Mouse (Mus musculus): Measurements from ENCODE around the gene Tead4. TPM values are rescaled to one million over a fixed set of nuclear protein-coding genes. Genes with fewer than 3 reads are reported as not detected.

Tead4 gene
- 5.5 and 5.9 TPM in 2 replicates for polyA plus RNA-seq (2015; fragmentation: Nextera tagmentation; extraction: Ambion mirVana)

DNA sequence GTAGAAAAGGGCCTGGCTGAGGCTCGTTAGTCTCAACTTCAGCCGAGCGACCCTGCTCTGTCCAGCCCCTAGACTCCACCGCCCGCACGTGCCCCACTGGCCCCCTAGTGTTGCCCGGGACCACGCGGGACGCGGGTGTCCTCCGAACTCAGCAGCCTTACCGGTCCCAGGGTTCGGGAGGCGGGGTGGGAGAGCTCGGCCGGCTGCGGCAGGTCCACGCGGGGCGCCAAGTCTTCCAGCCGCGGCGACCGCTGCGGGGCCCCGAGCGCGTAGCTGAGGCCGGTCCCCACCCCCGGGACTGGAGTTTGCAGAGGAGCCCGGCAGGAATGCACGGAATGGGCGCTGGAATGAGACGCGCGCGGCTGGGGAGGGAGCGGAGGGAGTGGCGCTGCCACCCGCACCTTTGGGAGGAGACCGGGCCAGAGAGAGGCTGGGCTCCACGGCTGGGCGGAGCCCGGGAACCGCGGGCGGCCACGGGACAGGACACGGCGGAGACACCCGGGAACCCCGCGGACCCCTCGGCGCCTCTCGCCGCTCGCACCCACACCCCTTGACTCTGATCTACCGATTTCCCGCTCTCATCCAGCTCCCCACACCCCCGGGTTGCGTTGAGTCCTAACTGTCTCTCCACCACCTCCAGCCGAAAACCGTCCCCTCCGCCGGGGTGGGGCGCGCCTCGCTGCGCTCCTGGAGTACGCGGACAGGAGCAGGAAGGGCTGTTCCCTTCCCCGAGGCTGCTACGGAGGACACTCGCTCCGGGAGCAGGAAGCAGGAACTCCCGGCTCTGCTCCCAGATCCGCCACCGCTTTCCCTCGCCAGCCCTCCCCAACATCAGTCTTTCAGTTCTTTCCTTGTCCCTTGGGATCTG lies at the start of gene Tead4:
Gene Tead4 (minus strand): TSS at position 690 of the 868 bp plus-strand sequence.
- H3K9ac ChIP-seq (ENCODE audit: low read length): peak within 1 kb of the TSS; percentile 84
- H3K36me3 ChIP-seq (ENCODE audit: control insufficient read depth, insufficient read depth, low read length): no peaks in the 10 kb centered on the region
- under 1% methylated on average over 69 of the region's 81 CpGs for WGBS
- H3K4me3 ChIP-seq (ENCODE audit: low read length): peak within 1 kb of the TSS; percentile 76
- peak within 1 kb of the TSS; percentile 92 for H3K27ac ChIP-seq (ENCODE audit: low read length)
- peaks cover 15% of the 10 kb centered on the region for H3K27me3 ChIP-seq (ENCODE audit: control insufficient read depth, insufficient read depth, low read depth, low read length)
- no peaks in the 10 kb centered on the region for H3K9me3 ChIP-seq (ENCODE audit: control insufficient read depth, low read length)
- ATAC-seq (ENCODE audit: low read depth): peak; percentile 91
- peak within 1 kb of the TSS; percentile 97 for H3K4me2 ChIP-seq (ENCODE audit: low read depth, low read length)
- peaks cover 48% of the 10 kb centered on the region for H3K4me1 ChIP-seq (replicated peaks; ENCODE audit: control insufficient read depth, insufficient read depth, low read length)

DNA sequence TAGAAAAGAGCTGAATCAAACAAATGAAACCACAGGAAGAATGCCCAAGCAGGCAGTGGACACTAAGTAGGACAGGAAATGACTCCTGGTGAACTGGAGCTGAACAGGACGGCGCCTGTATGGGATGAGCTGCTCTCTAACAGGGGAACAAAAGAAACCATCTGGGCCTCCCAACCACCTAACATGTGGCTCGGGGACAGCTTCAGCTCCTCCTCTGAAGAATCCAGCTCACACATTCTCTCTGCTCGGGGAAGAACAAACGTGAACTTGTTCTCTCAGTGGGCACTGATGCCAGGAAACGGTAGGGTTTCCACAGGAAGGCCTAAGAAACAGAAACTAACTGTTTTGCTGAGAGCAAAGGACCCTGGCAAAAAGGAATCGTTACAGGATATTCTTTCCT lies 49.1 kb upstream of the Tead4 start:
- no peak; the same call in 1 of the 2 replicates for ATAC-seq (ENCODE audit: low read depth)
- Histone ChIP-seq H3K27me3 (ENCODE audit: control insufficient read depth, insufficient read depth, low read depth, low read length) (no peaks in the 10 kb centered on the region), H3K9ac (ENCODE audit: low read length) (no peak overlapping the region), H3K36me3 (ENCODE audit: control insufficient read depth, insufficient read depth, low read length) (0 out of 2 replicates have a peak, but pooled peaks cover 3% of the 10 kb centered on the region), H3K4me2 (ENCODE audit: low read depth, low read length) (no peak overlapping the region), H3K9me3 (ENCODE audit: control insufficient read depth, low read length) (no peaks in the 10 kb centered on the region), H3K4me1 (replicated peaks; ENCODE audit: control insufficient read depth, insufficient read depth, low read length) (peaks cover 4% of the 10 kb centered on the region), H3K27ac (ENCODE audit: low read length) (peak overlapping the region; percentile 49; the same call in 1 of the 2 replicates), H3K4me3 (ENCODE audit: low read length) (no peak overlapping the region)
- WGBS: 49% methylated on average over 7 of the region's 7 CpGs

DNA sequence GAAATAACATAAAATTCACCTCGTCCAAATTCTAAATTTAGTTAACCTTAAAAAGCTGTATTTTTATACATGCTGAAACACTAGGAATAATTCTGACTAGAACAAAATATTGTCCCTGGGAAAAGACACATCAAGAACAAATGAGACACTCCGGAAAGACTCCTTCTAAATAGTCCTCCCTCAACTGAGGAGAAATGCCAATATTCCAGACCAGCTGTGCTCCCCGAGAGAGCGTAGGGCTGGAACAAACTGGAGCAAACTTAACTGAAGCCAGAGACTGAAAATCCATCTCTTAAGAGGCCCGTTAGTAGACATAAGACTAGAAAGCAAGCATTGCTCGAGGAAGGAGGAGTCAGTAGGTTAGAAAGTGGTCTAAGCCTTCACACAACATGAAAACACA lies 46.2 kb upstream of the Tead4 start:
- H3K9me3 ChIP-seq (ENCODE audit: control insufficient read depth, low read length): no peaks in the 10 kb centered on the region
- H3K36me3 ChIP-seq (ENCODE audit: control insufficient read depth, insufficient read depth, low read length): peaks cover 9% of the 10 kb centered on the region; the same call in 1 of the 2 replicates
- no peak overlapping the region for H3K4me3 ChIP-seq (ENCODE audit: low read length)
- H3K27me3 ChIP-seq (ENCODE audit: control insufficient read depth, insufficient read depth, low read depth, low read length): no peaks in the 10 kb centered on the region
- H3K27ac ChIP-seq (ENCODE audit: low read length): no peak overlapping the region
- no peak overlapping the region for H3K9ac ChIP-seq (ENCODE audit: low read length)
- H3K4me1 ChIP-seq (replicated peaks; ENCODE audit: control insufficient read depth, insufficient read depth, low read length): peaks cover 2% of the 10 kb centered on the region; the same call in 1 of the 2 replicates
- ATAC-seq (ENCODE audit: low read depth): no peak
- 79% methylated on average over 6 of the region's 6 CpGs for WGBS
- no peak overlapping the region for H3K4me2 ChIP-seq (ENCODE audit: low read depth, low read length)

DNA sequence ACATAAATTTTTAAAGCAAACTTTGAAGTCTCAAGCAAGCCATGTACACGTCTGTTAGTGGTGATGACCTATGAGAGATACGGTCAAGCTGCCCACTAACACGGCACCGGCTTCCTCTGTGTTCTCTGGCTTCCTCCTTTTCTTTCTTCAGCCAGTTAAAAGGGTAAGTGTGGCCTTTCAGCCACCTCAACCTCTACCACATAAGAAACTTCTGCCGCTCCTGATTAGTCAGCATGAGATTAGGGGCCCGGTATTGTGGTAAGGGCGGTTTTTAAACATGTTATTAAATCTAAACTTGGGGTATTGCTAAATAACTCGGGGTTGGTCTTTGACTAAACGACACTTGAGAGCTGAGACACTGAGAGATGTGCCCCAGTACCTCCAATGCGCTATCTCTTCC lies 45.0 kb upstream of the Tead4 start:
- 80% methylated on average over 10 of the region's 10 CpGs for WGBS
- no peaks in the 10 kb centered on the region for H3K9me3 ChIP-seq (ENCODE audit: control insufficient read depth, low read length)
- H3K27me3 ChIP-seq (ENCODE audit: control insufficient read depth, insufficient read depth, low read depth, low read length): no peaks in the 10 kb centered on the region
- no peak for ATAC-seq (ENCODE audit: low read depth)
- no peak overlapping the region for H3K4me2 ChIP-seq (ENCODE audit: low read depth, low read length)
- H3K4me1 ChIP-seq (replicated peaks; ENCODE audit: control insufficient read depth, insufficient read depth, low read length): peaks cover 2% of the 10 kb centered on the region; the same call in 1 of the 2 replicates
- H3K4me3 ChIP-seq (ENCODE audit: low read length): no peak overlapping the region
- no peak overlapping the region for H3K9ac ChIP-seq (ENCODE audit: low read length)
- peaks cover 6% of the 10 kb centered on the region; the same call in 1 of the 2 replicates for H3K36me3 ChIP-seq (ENCODE audit: control insufficient read depth, insufficient read depth, low read length)
- no peak overlapping the region for H3K27ac ChIP-seq (ENCODE audit: low read length)

DNA sequence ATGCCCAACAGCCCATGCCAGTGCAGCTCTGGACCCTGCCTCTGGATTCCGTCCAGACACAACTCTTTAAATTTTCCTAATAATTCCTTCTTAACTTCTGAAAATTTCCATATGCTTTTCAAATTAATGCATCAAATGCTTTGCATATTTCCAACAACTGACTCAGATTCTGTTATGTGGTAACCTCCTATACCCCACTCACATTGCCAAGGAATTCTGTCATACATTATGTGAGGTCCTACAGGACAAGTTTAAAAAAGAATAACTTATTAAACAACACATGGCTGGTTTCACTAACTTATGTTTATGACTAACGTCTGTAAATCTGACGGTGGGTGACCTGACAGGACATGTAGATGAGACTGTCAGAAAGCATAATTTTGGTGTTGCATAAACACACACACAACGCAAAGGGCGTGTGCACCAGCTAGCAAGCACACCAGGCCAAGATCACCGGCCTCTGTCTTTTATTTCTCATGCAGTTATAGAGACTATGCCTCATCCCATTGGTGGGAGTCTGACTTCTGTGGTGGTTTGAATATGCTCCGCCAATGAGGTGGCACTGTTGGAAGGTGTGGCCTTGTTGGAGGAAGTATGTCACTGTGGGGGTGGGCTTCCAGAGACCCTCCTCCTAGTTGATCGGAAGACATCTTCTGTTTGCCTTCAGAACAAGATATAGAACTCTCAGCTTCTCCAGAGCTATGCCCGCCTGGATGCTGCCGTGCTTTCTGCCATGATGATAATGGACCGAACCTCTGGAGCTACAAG lies 41.5 kb upstream of the Tead4 start:
- Histone ChIP-seq H3K9me3 (ENCODE audit: control insufficient read depth, low read length) (no peaks in the 10 kb centered on the region), H3K4me2 (ENCODE audit: low read depth, low read length) (no peak overlapping the region), H3K27ac (ENCODE audit: low read length) (peak overlapping the region; percentile 22; the same call in 1 of the 2 replicates), H3K27me3 (ENCODE audit: control insufficient read depth, insufficient read depth, low read depth, low read length) (no peaks in the 10 kb centered on the region), H3K4me3 (ENCODE audit: low read length) (no peak overlapping the region), H3K9ac (ENCODE audit: low read length) (no peak overlapping the region), H3K4me1 (replicated peaks; ENCODE audit: control insufficient read depth, insufficient read depth, low read length) (peaks cover 12% of the 10 kb centered on the region), H3K36me3 (ENCODE audit: control insufficient read depth, insufficient read depth, low read length) (peaks cover 6% of the 10 kb centered on the region; the same call in 1 of the 2 replicates)
- ATAC-seq (ENCODE audit: low read depth): peak; percentile 66
- WGBS: 81% methylated on average over 11 of the region's 11 CpGs

DNA sequence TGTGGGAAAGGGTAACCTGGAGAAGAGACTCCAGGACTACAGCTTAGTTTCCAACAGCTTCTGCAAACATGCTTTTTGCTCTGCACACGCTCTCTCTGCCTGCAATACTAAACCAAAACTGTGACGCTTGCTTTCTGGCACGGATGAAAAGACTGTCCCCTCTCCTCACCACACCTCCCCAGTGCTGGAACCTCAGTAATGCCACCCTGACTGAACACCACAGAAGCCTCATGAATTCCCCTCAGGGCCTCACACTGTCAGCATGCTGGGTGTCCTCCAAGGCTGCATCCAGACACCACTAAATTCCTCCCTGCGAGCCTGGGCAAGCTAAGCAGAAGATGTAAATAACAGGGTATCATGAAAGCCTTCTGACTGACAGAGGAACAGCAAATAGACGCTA lies 38.3 kb upstream of the Tead4 start:
- no peak overlapping the region for H3K27ac ChIP-seq (ENCODE audit: low read length)
- H3K9ac ChIP-seq (ENCODE audit: low read length): no peak overlapping the region
- H3K36me3 ChIP-seq (ENCODE audit: control insufficient read depth, insufficient read depth, low read length): peaks cover 6% of the 10 kb centered on the region; the same call in 1 of the 2 replicates
- peaks cover 14% of the 10 kb centered on the region for H3K4me1 ChIP-seq (replicated peaks; ENCODE audit: control insufficient read depth, insufficient read depth, low read length)
- 23% methylated on average over 5 of the region's 5 CpGs for WGBS
- no peaks in the 10 kb centered on the region for H3K27me3 ChIP-seq (ENCODE audit: control insufficient read depth, insufficient read depth, low read depth, low read length)
- peak; percentile 34; the same call in 1 of the 2 replicates for ATAC-seq (ENCODE audit: low read depth)
- H3K9me3 ChIP-seq (ENCODE audit: control insufficient read depth, low read length): no peaks in the 10 kb centered on the region
- H3K4me3 ChIP-seq (ENCODE audit: low read length): no peak overlapping the region
- H3K4me2 ChIP-seq (ENCODE audit: low read depth, low read length): no peak overlapping the region

DNA sequence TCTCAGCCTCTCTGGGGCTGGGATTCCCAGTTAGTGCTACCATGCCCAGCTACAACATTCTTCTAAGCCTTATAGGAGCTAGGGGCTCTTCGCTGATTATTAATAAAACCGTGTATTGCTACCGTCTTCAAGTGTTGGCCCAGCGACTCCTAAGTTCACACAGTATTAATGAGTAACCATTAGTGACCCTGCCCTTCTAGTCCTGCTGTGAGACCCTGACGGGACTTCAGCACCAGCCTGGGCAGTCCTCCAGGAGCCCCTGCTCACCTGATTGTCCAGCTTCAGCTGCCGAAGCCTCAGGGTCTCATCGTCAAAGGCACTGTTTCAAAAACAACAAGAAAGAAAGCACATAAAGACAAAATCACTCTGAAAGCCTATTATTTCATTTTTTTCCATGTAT lies 36.8 kb upstream of the Tead4 start:
- Histone ChIP-seq H3K4me2 (ENCODE audit: low read depth, low read length) (no peak overlapping the region), H3K4me1 (replicated peaks; ENCODE audit: control insufficient read depth, insufficient read depth, low read length) (peaks cover 12% of the 10 kb centered on the region), H3K9me3 (ENCODE audit: control insufficient read depth, low read length) (no peaks in the 10 kb centered on the region), H3K9ac (ENCODE audit: low read length) (no peak overlapping the region), H3K36me3 (ENCODE audit: control insufficient read depth, insufficient read depth, low read length) (peaks cover 5% of the 10 kb centered on the region), H3K27me3 (ENCODE audit: control insufficient read depth, insufficient read depth, low read depth, low read length) (no peaks in the 10 kb centered on the region), H3K27ac (ENCODE audit: low read length) (no peak overlapping the region), H3K4me3 (ENCODE audit: low read length) (no peak overlapping the region)
- ATAC-seq (ENCODE audit: low read depth): no peak
- 52% methylated on average over 7 of the region's 7 CpGs for WGBS

DNA sequence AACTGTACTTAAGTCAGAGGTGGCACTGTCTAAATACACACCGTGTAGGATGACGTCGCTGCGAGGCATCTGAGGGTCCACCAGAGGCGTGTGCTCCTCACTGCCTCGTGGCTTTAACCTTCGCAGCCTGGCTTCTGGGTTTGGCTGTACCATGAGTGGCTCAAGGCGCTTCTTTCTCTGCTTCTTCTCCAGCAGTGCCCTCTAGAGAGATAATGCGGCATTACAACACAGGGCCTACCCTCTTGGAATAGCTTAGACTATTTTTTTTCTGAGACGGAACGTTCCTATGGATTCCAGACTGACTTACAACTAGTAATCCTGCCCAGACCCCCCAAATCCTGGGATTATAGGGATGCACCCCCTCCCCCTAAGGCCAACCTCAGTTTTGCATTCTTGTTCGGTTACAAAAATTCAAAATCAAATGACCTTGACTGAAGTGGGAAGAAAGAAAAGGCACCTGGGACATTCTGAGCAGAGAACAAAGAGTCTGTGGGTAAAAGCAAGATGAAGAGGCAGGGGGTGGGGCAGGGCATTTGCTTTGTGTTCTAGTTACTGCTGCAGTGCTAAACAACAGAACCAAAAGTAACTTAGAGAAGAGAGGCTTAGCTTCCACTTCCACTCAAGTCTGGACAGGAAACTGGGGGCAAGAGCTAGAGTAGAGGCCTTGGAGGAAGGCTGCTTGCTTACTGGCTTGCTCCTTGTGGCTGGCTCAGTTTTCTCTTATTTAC lies 33.9 kb upstream of the Tead4 start:
- peak; percentile 56 for ATAC-seq (ENCODE audit: low read depth)
- Histone ChIP-seq H3K9ac (ENCODE audit: low read length) (no peak overlapping the region), H3K36me3 (ENCODE audit: control insufficient read depth, insufficient read depth, low read length) (peaks cover 16% of the 10 kb centered on the region), H3K27me3 (ENCODE audit: control insufficient read depth, insufficient read depth, low read depth, low read length) (no peaks in the 10 kb centered on the region), H3K4me3 (ENCODE audit: low read length) (no peak overlapping the region), H3K4me1 (replicated peaks; ENCODE audit: control insufficient read depth, insufficient read depth, low read length) (peaks cover 12% of the 10 kb centered on the region), H3K27ac (ENCODE audit: low read length) (no peak overlapping the region), H3K9me3 (ENCODE audit: control insufficient read depth, low read length) (no peaks in the 10 kb centered on the region), H3K4me2 (ENCODE audit: low read depth, low read length) (peak overlapping the region; percentile 28; the same call in 1 of the 2 replicates)
- WGBS: 10% methylated on average over 12 of the region's 12 CpGs
